Mouse (Mus musculus) CH12.LX (cell line): ENCODE measurements at regions not wholly inside any gene's neighbourhood (a gene's known extent, or its start where the extent isn't known, plus 50 kb on each side); places are given as distances from the start of the nearest gene placed in this dataset.

Source experiments
- DNase-seq: peaks from one replicate; pipeline ENCODE4 v3.0.0-alpha.2; 2013; ENCODE audit errors: extremely low read depth
- H3K27ac ChIP-seq: 2 replicates; pipeline ENCODE4 v1.5.1; 2012; ENCODE audit warnings: low read depth, mild to moderate bottlenecking, control low read depth, moderate library complexity; ENCODE audit not compliant: insufficient read depth
- H3K27me3 ChIP-seq: replicated peaks from 2 replicates; pipeline ENCODE3; 2012; ENCODE audit warnings: inconsistent platforms
- H3K36me3 ChIP-seq, 2 experiments: replicated peaks in 1 of 2; 2 replicates each; pipeline versions ENCODE3 to v1.6.1; 2012; ENCODE audit warnings: inconsistent platforms in 1 of 2, low read length in 1 of 2, mild to moderate bottlenecking in 1 of 2, mixed read lengths in 1 of 2, moderate library complexity in 1 of 2; ENCODE audit not compliant: control insufficient read depth in 1 of 2, insufficient read depth in 1 of 2
- H3K4me1 ChIP-seq, 2 experiments: 2 replicates each; pipeline ENCODE4 v1.6.1; 2012; ENCODE audit warnings: inconsistent platforms in 1 of 2, moderate library complexity in 1 of 2; ENCODE audit not compliant: insufficient read depth in 2 of 2, control insufficient read depth in 1 of 2
- H3K4me2 ChIP-seq: 2 replicates; pipeline ENCODE4 v1.6.1; 2012; ENCODE audit warnings: low read depth, mild to moderate bottlenecking, control low read depth; ENCODE audit not compliant: poor library complexity, insufficient read depth, severe bottlenecking
- H3K4me3 ChIP-seq, 3 experiments: fragments of 150-350 bp in 1 of 3; sonication (generic) in 1 of 3; replicated peaks in 1 of 3; 2 replicates each; pipeline versions ENCODE3 to v1.5.1; 2011 to 2012; ENCODE audit warnings: low read depth in 2 of 3, low read length in 2 of 3, mild to moderate bottlenecking in 2 of 3, moderate library complexity in 2 of 3, control low read depth in 1 of 3, improper control_type of control experiment in 1 of 3, inconsistent platforms in 1 of 3, mixed read lengths in 1 of 3; ENCODE audit not compliant: poor library complexity in 1 of 3
- H3K79me2 ChIP-seq: replicated peaks from 2 replicates; pipeline ENCODE4 v1.6.1; 2012; ENCODE audit warnings: mild to moderate bottlenecking, moderate library complexity; ENCODE audit not compliant: control insufficient read depth, poor library complexity, insufficient read depth, severe bottlenecking; ENCODE audit errors: extremely low read depth
- H3K9ac ChIP-seq: 2 replicates; pipeline ENCODE4 v1.6.1; 2012; ENCODE audit warnings: low read depth, mild to moderate bottlenecking, control low read depth, moderate library complexity; ENCODE audit not compliant: insufficient read depth
- H3K9me3 ChIP-seq: replicated peaks from 2 replicates; pipeline ENCODE3; 2012; ENCODE audit warnings: low read length, inconsistent platforms, mixed read lengths
- BHLHE40 ChIP-seq: IDR thresholded peaks from 2 replicates; pipeline ENCODE4 v1.6.1; 2011; ENCODE audit warnings: mild to moderate bottlenecking, low read depth, low read length, improper control_type of control experiment
- CHD1 ChIP-seq: IDR thresholded peaks from 2 replicates; pipeline ENCODE4 v1.6.1; 2012; ENCODE audit warnings: low read depth, low read length, improper control_type of control experiment, inconsistent platforms
- CTCF ChIP-seq, 2 experiments: IDR thresholded peaks in 1 of 2; conservative IDR thresholded peaks in 1 of 2; 2 replicates each; pipeline ENCODE4 v1.5.1; 2011 to 2012; ENCODE audit warnings: low read depth in 2 of 2, low read length in 2 of 2, improper control_type of control experiment in 1 of 2, inconsistent platforms in 1 of 2, mild to moderate bottlenecking in 1 of 2, moderate library complexity in 1 of 2
- IRF4 ChIP-seq: IDR thresholded peaks from 2 replicates; pipeline ENCODE4 v1.6.1; 2014; ENCODE audit warnings: low read depth, mild to moderate bottlenecking, inconsistent platforms, low read length, improper control_type of control experiment
- JUND ChIP-seq: conservative IDR thresholded peaks from 2 replicates; pipeline ENCODE4 v1.6.1; 2011; ENCODE audit warnings: low read depth, low read length, improper control_type of control experiment
- KAT2A ChIP-seq: IDR thresholded peaks from 2 replicates; pipeline ENCODE4 v1.6.1; 2012; ENCODE audit warnings: low read length, improper control_type of control experiment, inconsistent platforms; ENCODE audit not compliant: insufficient replicate concordance
- POLR2A ChIP-seq: IDR thresholded peaks from 2 replicates; pipeline ENCODE4 v1.6.1; 2011; ENCODE audit warnings: low read depth, mild to moderate bottlenecking, improper control_type of control experiment, low read length
- POLR2AphosphoS2 ChIP-seq: IDR thresholded peaks from 2 replicates; pipeline ENCODE4 v1.6.1; 2011; ENCODE audit warnings: low read depth, low read length, improper control_type of control experiment
- RAD21 ChIP-seq: IDR thresholded peaks from 2 replicates; pipeline ENCODE4 v1.6.1; 2011; ENCODE audit warnings: low read depth, mild to moderate bottlenecking, low read length, improper control_type of control experiment, moderate library complexity
- SMC3 ChIP-seq: IDR thresholded peaks from 2 replicates; pipeline ENCODE4 v1.6.1; 2011; ENCODE audit warnings: low read depth, low read length, improper control_type of control experiment
- TCF12 ChIP-seq: IDR thresholded peaks from 2 replicates; pipeline ENCODE4 v1.6.1; 2014; ENCODE audit warnings: low read depth, mild to moderate bottlenecking, inconsistent platforms, low read length, improper control_type of control experiment
- USF1 ChIP-seq: IDR thresholded peaks from 2 replicates; pipeline ENCODE4 v1.6.1; 2014; ENCODE audit warnings: low read depth, mild to moderate bottlenecking, inconsistent platforms, low read length, improper control_type of control experiment
- USF2 ChIP-seq: conservative IDR thresholded peaks from 2 replicates; pipeline ENCODE4 v1.6.1; 2011; ENCODE audit warnings: low read depth, low read length, improper control_type of control experiment
- ZC3H11A ChIP-seq: IDR thresholded peaks from 2 replicates; pipeline ENCODE4 v1.6.1; 2012; ENCODE audit warnings: low read depth, mild to moderate bottlenecking, inconsistent platforms, low read length, improper control_type of control experiment
- dilution Hi-C: fragments of 300-500 bp; cut with MboI; formaldehyde crosslinking; loops from 2 replicates; pipeline ENCODE4 v1.14.3; 2020; ENCODE audit warnings: low sequenced_read_pairs; ENCODE audit not compliant: extremely low pct_unique_long_range_greater_than_20kb, extremely low pct_ligation_motif_present
- in situ Hi-C: fragments of 300-500 bp; cut with MboI; formaldehyde crosslinking; loops from 3 replicates; pipeline ENCODE4 v1.14.3; 2019; ENCODE audit warnings: low sequenced_read_pairs, low pct_ligation_motif_present, low pct_unique_long_range_greater_than_20kb, mixed read lengths

DNA sequence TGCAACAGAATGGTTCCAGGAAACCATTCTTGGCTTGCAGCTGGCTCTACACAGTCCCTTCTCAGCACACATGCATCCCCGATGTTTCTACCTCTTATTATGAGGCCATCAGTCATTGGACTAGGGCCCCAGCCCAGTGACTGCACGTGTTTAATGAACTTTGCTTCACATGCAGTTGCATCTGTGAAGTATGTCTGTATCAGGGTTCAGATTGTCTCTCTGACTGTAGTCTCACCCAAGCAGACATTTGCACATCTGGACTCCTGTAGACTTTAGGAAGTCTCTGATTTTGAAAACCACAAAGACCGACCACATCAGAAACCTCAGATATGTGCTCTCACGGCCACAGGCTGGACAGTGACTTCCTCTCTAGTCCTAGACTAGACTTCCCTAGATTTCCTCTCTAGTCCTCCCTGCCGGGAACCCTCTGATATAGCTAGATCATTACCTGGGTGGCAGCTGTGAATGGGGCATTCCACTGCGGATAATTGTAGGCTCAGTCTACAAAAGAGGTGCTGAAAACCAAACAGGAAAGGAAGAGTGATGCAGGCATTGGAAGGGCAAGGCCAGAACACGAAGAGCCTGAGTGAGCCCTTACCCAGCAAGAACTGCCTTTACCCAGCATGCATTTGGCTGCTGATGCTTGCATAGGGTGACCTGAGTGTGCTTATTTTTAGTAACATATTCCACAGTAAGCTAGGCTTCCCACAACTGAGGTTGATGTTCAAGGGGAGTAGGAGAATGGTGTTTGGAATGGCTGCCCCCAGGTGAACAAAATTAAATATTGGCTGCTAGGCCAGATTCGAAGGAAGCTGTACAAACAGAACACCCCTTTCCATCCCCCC is 123.5 kb downstream of the Pmp22 start:
- in situ Hi-C loops: no loop called here
- Histone ChIP-seq H3K9ac (no peak overlapping the region), H3K79me2 (no peaks in the 10 kb centered on the region), H3K4me1 (peaks cover 0 to 7% of the 10 kb centered on the region in 2 experiments; a peak in 1 of 4 replicates), H3K9me3 (no peaks in the 10 kb centered on the region), H3K27ac (no peak overlapping the region), H3K4me3 (no peak overlapping the region), H3K4me2 (no peak overlapping the region), H3K27me3 (no peaks in the 10 kb centered on the region), H3K36me3 (no peaks in the 10 kb centered on the region)
- TF ChIP-seq ZC3H11A (no peak), USF1 (no peak), IRF4 (no peak)
- DNase-seq: no peak
- dilution Hi-C loops: no loop called here

GRCm38 (mm10) chr11:63252968-63253602 is 124.3 kb downstream of the Pmp22 start:
- H3K9me3 ChIP-seq: no peaks in the 10 kb centered on the region
- peaks cover 0 to 7% of the 10 kb centered on the region in 2 experiments; a peak in 1 of 4 replicates for H3K4me1 ChIP-seq
- H3K4me3 ChIP-seq: no peak overlapping the region
- TF ChIP-seq USF2: no peak
- no peak for TF ChIP-seq JUND
- no peak for TF ChIP-seq POLR2A
- no peak for TF ChIP-seq ZC3H11A
- DNase-seq: no peak
- no peaks in the 10 kb centered on the region for H3K27me3 ChIP-seq
- H3K79me2 ChIP-seq: no peaks in the 10 kb centered on the region
- dilution Hi-C loops (no loop called here), in situ Hi-C loops (no loop called here)
- no peak overlapping the region for H3K4me2 ChIP-seq
- H3K36me3 ChIP-seq: no peaks in the 10 kb centered on the region
- no peak overlapping the region for H3K9ac ChIP-seq
- H3K27ac ChIP-seq: no peak overlapping the region

DNA sequence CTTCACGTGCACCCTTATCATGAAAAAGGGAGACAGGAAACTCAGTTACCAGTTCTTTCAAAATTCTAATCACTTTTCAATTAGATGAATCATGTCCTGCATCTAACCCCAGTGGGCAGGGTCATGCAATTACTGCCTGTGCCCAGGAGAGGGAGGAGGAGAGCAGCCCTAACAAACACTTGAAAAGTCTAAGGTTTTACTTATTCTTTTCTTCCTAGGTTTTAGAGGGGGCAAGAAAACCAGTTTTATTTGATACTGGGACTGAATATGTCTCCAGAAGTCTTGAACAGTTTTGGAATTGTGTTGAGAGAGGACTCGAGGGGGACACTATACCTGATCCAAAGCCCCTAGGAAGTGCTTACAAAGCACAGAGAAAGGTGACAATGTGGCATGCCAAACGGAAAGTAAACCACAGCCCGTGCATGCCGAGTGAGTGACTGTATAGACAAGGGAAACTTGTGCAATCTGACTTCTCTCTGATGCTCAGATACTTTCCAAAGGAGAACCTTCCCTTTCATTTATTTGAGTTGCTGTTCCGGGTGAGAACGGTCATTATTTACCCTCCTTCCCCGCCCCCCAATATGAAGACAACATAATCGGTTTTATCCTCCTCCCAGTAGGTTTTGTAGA is 135.8 kb downstream of the Pmp22 start:
- no peaks in the 10 kb centered on the region for H3K27me3 ChIP-seq
- no peaks in the 10 kb centered on the region for H3K36me3 ChIP-seq
- H3K79me2 ChIP-seq: no peaks in the 10 kb centered on the region
- no peak overlapping the region for H3K27ac ChIP-seq
- dilution Hi-C loops (no loop called here), in situ Hi-C loops (no loop called here)
- TF ChIP-seq USF2 (no peak), CHD1 (no peak), CTCF (conservative IDR thresholded peaks at IDR 0.05 in 1 of 2, IDR thresholded peaks at IDR 0.05 in 1 of 2; ENCODE audit: low read depth in 2 of 2, low read length in 2 of 2) (peak; percentile 83 to 97), ZC3H11A (no peak), BHLHE40 (peak; percentile 87), RAD21 (peak; percentile 64), TCF12 (no peak), POLR2AphosphoS2 (no peak), KAT2A (no peak), SMC3 (peak; percentile 73)
- peak overlapping the region; percentile 33 for H3K9ac ChIP-seq
- DNase-seq: peak; percentile 54
- H3K4me1 ChIP-seq: peaks cover 0 to 10% of the 10 kb centered on the region in 2 experiments; a peak in 1 of 4 replicates
- peak overlapping the region; percentile 96 for H3K4me2 ChIP-seq
- no peaks in the 10 kb centered on the region for H3K9me3 ChIP-seq
- peak overlapping the region; percentile 34 to 47 (median 45) for H3K4me3 ChIP-seq
